Mouse (Mus musculus) heart, embryonic 13.5 days (tissue): ENCODE results near the gene Rxfp4. TPM values are rescaled to one million over a fixed set of nuclear protein-coding genes. Genes with fewer than 3 reads are reported as not detected.

Experiments used
- ATAC-seq: fragments of 200-750 bp; cut with Nextera tagmentation; 2 replicates; pipeline ENCODE4 v1.8.0; 2017; ENCODE audit warnings: moderate TSS enrichment; ENCODE audit not compliant: insufficient number of reproducible peaks, low FRiP score, low TSS enrichment; ENCODE audit errors: extremely low read depth
- H3K27ac ChIP-seq: fragments of 300-500 bp; sonication (generic); replicated peaks from 2 replicates; pipeline ENCODE4 v1.5.1; 2015; ENCODE audit warnings: moderate library complexity, mild to moderate bottlenecking, inconsistent platforms
- H3K27me3 ChIP-seq: fragments of 300-500 bp; sonication (generic); replicated peaks from 2 replicates; pipeline ENCODE4 v1.6.1; 2015; ENCODE audit warnings: mild to moderate bottlenecking, inconsistent platforms
- H3K36me3 ChIP-seq: fragments of 300-500 bp; sonication (generic); 2 replicates; pipeline ENCODE4 v1.6.1; 2015; ENCODE audit warnings: mild to moderate bottlenecking, inconsistent platforms
- H3K4me1 ChIP-seq: fragments of 300-500 bp; sonication (generic); 2 replicates; pipeline ENCODE4 v1.6.1; 2015; ENCODE audit warnings: inconsistent platforms
- H3K4me2 ChIP-seq: fragments of 300-500 bp; sonication (generic); 2 replicates; pipeline ENCODE4 v1.6.1; 2015; ENCODE audit warnings: inconsistent platforms, mild to moderate bottlenecking, moderate library complexity
- H3K4me3 ChIP-seq: fragments of 300-500 bp; sonication (generic); 2 replicates; pipeline ENCODE4 v1.5.1; 2015; ENCODE audit warnings: moderate library complexity, mild to moderate bottlenecking, inconsistent platforms
- H3K9ac ChIP-seq: fragments of 300-500 bp; sonication (generic); 2 replicates; pipeline ENCODE4 v1.6.1; 2015; ENCODE audit warnings: inconsistent platforms, mild to moderate bottlenecking, moderate library complexity
- H3K9me3 ChIP-seq: fragments of 300-500 bp; sonication (generic); 2 replicates; pipeline ENCODE4 v1.6.1; 2016; ENCODE audit warnings: inconsistent platforms
- WGBS: fragments of 180-500 bp; shearing (Covaris S2); methylation state at CpG from one replicate; pipeline ENCODE4 v1.1.7; 2015; ENCODE audit warnings: mixed read lengths; 5-methylcytosine and 5-hydroxymethylcytosine counted together
- polyA plus RNA-seq: library from polyadenylated mRNA; unstranded; fragments of >200 nt; fragmentation: Nextera tagmentation; extraction: Ambion mirVana; gene quantifications from 2 replicates; pipeline ENCODE4 v1.2.1, GENCODE M21; 2015

The Rxfp4 gene
- polyA plus RNA-seq, 1 experiment from 2014 or later = not detected

GRCm38 (mm10) chr3:88604863-88605262 is 48.1 kb downstream of the Rxfp4 start:
- ATAC-seq = no peak
- no peaks in the 10 kb centered on the region for H3K9me3 ChIP-seq
- H3K4me2 ChIP-seq = no peak overlapping the region
- WGBS = 84% methylated on average over 7 of the region's 7 CpGs
- no peak overlapping the region for H3K4me3 ChIP-seq
- H3K27ac ChIP-seq = 0 out of 2 replicates have a peak overlapping the region, but pooled peaks have one; percentile 69
- H3K9ac ChIP-seq = no peak overlapping the region
- no peaks in the 10 kb centered on the region for H3K27me3 ChIP-seq
- no peaks in the 10 kb centered on the region for H3K36me3 ChIP-seq
- H3K4me1 ChIP-seq = peaks cover 46% of the 10 kb centered on the region

DNA sequence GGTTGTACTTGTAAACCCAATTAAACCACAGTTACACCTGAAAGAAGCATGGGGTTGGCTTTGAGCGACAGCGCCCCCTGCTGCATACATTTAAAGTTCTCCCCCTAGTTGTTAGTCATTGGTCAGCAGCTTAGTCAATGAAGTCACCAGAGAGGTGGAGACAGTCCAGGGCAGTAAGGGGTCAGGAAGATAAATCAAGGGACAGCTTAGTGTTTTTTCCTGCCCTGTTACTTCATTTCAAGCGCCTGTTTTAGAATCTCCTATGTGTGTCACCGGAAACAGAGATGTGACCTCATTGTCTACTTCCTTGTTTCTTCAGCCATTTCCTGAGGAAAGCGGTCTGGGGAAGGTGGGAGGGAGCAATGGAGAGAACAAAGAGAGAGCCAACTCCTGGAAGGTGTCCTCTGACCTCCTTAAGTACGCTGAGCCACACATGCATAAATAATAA is 49.2 kb downstream of the Rxfp4 start:
- no peak overlapping the region for H3K4me2 ChIP-seq
- 15% methylated on average over 6 of the region's 6 CpGs for WGBS
- peaks cover 37% of the 10 kb centered on the region for H3K4me1 ChIP-seq
- H3K27ac ChIP-seq = peak overlapping the region; percentile 69
- no peaks in the 10 kb centered on the region for H3K27me3 ChIP-seq
- H3K9ac ChIP-seq = no peak overlapping the region
- H3K9me3 ChIP-seq = no peaks in the 10 kb centered on the region
- peak; percentile 71; the same call in 1 of the 2 replicates for ATAC-seq
- H3K36me3 ChIP-seq = no peaks in the 10 kb centered on the region
- no peak overlapping the region for H3K4me3 ChIP-seq

GRCm38 (mm10) chr3:88602466-88602865 is 50.5 kb downstream of the Rxfp4 start:
- Histone ChIP-seq H3K4me3 (no peak overlapping the region), H3K36me3 (no peaks in the 10 kb centered on the region), H3K9ac (no peak overlapping the region), H3K27me3 (no peaks in the 10 kb centered on the region), H3K9me3 (no peaks in the 10 kb centered on the region), H3K27ac (no peak overlapping the region), H3K4me2 (no peak overlapping the region), H3K4me1 (peaks cover 26% of the 10 kb centered on the region)
- no peak for ATAC-seq
- WGBS = 60% methylated on average over 4 of the region's 4 CpGs

Other genes starting within 250 kb of the Rxfp4 start
- gene Pmf1, start 242.8 kb downstream of the Rxfp4 start, polyA plus RNA-seq = 110 and 112 TPM in 2 replicates
- gene Slc25a44, start 228.0 kb downstream of the Rxfp4 start, polyA plus RNA-seq = 12.0 and 12.5 TPM in 2 replicates
- gene Sema4a, start 192.0 kb downstream of the Rxfp4 start, polyA plus RNA-seq = 1.3 and 1.7 TPM in 2 replicates
- 86.7 and 97.1 TPM in 2 replicates for gene Lmna, start 143.2 kb downstream of the Rxfp4 start, polyA plus RNA-seq
- 9.9 and 10.1 TPM in 2 replicates for gene Mex3a, start 120.7 kb downstream of the Rxfp4 start, polyA plus RNA-seq
- gene Rab25, start 104.8 kb downstream of the Rxfp4 start, polyA plus RNA-seq = 1.1 and 1.5 TPM in 2 replicates
- gene Lamtor2, start 100.1 kb downstream of the Rxfp4 start, polyA plus RNA-seq = 131 and 150 TPM in 2 replicates
- gene Ubqln4, start 99.4 kb downstream of the Rxfp4 start, polyA plus RNA-seq = 33.1 and 34.1 TPM in 2 replicates
- gene Ssr2, start 77.3 kb downstream of the Rxfp4 start, polyA plus RNA-seq = 173 and 202 TPM in 2 replicates
- gene Arhgef2, start 47.2 kb downstream of the Rxfp4 start, polyA plus RNA-seq = 73.1 and 73.4 TPM in 2 replicates
- gene Khdc4, start 32.7 kb upstream of the Rxfp4 start, polyA plus RNA-seq = 54.8 and 61.4 TPM in 2 replicates
- gene Rit1, start 63.7 kb upstream of the Rxfp4 start, polyA plus RNA-seq = 51.7 and 56.8 TPM in 2 replicates
- gene Syt11, start 122.0 kb upstream of the Rxfp4 start, polyA plus RNA-seq = 11.7 and 12.8 TPM in 2 replicates
- 6.4 and 7.4 TPM in 2 replicates for gene Gon4l, start 182.1 kb upstream of the Rxfp4 start, polyA plus RNA-seq